Mouse (Mus musculus): Measurements from ENCODE around the gene Atp1a2. TPM values are rescaled to one million over a fixed set of nuclear protein-coding genes. Genes with fewer than 3 reads are reported as not detected.

Atp1a2 gene
- polyA plus RNA-seq, 1 experiment from 2014 or later, result 0.16 TPM

DNA sequence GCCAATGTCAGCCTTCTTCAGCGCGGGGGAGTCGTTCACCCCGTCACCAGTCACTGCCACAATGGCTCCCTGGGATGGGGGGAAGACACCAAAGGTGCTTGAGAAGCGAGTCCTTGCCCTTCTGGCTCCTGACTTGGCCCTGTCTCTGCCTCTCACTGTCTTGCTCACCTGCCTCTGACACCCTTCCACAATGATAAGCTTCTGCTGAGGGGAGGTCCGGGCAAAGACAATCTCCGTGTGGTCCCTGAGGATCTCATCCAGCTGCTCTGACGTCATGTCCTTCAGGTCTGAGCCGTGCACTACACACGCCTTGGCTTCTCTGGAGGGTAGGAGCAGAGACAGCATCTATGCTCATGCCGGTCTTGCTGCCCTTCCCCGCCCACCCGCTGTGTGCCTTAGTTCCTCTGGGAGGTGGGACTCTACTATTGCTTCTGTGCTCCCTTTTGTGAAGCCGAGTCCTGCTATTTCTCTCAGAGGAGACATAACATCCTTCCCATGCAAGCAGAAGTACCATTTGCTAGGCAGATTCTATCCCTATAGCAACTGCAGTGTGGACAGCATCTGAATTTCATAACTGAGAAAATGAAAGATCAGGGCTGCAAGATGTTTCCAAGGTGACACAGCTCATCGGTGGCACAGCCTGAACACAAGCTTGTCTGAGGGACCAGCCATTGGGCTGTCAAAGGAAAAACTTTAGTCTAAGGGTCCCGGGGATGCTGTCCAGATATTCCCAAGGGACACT, 17.9 kb downstream of the Atp1a2 start:
- ATAC-seq (replicated peaks; ENCODE audit: low FRiP score) (no peak), DNase-seq (ENCODE audit: low spot score) (no peak)
- no peak overlapping the region for H3K4me3 ChIP-seq (ENCODE audit: low read depth, low read length)
- no peak overlapping the region for H3K9ac ChIP-seq (ENCODE audit: low read depth, low read length)
- no peaks in the 10 kb centered on the region for H3K9me3 ChIP-seq (ENCODE audit: control insufficient read depth, low read length)
- 73% methylated on average over 16 of the region's 16 CpGs for WGBS
- H3K4me1 ChIP-seq (replicated peaks; ENCODE audit: control insufficient read depth, insufficient read depth, low read length), result no peaks in the 10 kb centered on the region
- peaks cover 8% of the 10 kb centered on the region for H3K27me3 ChIP-seq (replicated peaks; ENCODE audit: control insufficient read depth, insufficient read depth, low read length)
- H3K4me2 ChIP-seq, result no peak overlapping the region
- no peak overlapping the region for H3K27ac ChIP-seq (ENCODE audit: low read depth, low read length)
- no peaks in the 10 kb centered on the region for H3K36me3 ChIP-seq (ENCODE audit: control insufficient read depth, insufficient read depth, low read length)

DNA sequence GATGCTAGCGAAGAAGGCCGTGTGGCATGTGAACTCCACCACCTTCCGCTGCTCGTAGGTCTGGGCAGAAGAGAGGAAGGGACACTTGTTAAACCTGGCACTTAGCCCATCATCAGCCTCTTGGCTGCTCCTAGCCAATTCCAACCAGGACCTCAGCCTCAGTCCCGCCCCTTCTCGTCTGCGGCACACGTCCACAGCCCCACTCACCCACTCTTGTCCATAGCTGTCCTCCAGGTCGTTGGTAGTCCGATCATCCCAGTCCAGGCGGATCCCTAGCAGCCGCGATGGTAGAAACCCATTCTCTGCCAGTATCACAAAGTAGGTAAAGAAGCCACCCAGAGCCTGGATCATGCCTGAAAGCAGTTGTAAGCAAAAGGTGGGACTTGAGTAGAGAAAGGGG, 19.5 kb downstream of the Atp1a2 start:
- 92% methylated on average over 13 of the region's 13 CpGs for WGBS
- no peak for DNase-seq (ENCODE audit: low spot score)
- no peaks in the 10 kb centered on the region for H3K4me1 ChIP-seq (replicated peaks; ENCODE audit: control insufficient read depth, insufficient read depth, low read length)
- no peak overlapping the region for H3K4me3 ChIP-seq (ENCODE audit: low read depth, low read length)
- no peak overlapping the region for H3K9ac ChIP-seq (ENCODE audit: low read depth, low read length)
- no peaks in the 10 kb centered on the region for H3K9me3 ChIP-seq (ENCODE audit: control insufficient read depth, low read length)
- H3K27ac ChIP-seq (ENCODE audit: low read depth, low read length), result no peak overlapping the region
- ATAC-seq (replicated peaks; ENCODE audit: low FRiP score), result no peak
- no peaks in the 10 kb centered on the region for H3K36me3 ChIP-seq (ENCODE audit: control insufficient read depth, insufficient read depth, low read length)
- no peak overlapping the region for H3K4me2 ChIP-seq
- H3K27me3 ChIP-seq (replicated peaks; ENCODE audit: control insufficient read depth, insufficient read depth, low read length), result no peaks in the 10 kb centered on the region

DNA sequence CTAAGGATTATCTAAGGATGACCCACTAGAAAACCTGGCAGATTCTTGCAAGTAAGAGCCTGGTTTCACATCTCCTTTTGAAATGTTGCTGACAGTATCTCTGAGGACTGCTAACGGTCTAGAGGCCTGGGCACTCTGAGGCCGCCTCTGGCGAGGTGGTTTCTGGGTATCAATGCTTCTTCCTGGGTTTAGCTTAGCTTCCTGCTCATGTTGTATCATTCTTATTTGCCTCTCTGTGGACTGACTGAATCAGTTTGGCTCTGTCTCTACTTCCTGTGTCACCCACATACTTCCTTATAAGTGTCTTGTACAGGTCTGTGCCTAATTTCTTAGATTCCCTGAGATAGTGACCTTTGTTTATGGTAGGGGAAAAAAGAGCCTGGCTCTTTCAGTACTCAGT, 20.7 kb downstream of the Atp1a2 start:
- Histone ChIP-seq H3K4me2 (no peak overlapping the region), H3K36me3 (ENCODE audit: control insufficient read depth, insufficient read depth, low read length) (no peaks in the 10 kb centered on the region), H3K27me3 (replicated peaks; ENCODE audit: control insufficient read depth, insufficient read depth, low read length) (no peaks in the 10 kb centered on the region), H3K27ac (ENCODE audit: low read depth, low read length) (no peak overlapping the region), H3K9me3 (ENCODE audit: control insufficient read depth, low read length) (no peaks in the 10 kb centered on the region), H3K4me3 (ENCODE audit: low read depth, low read length) (no peak overlapping the region), H3K4me1 (replicated peaks; ENCODE audit: control insufficient read depth, insufficient read depth, low read length) (no peaks in the 10 kb centered on the region), H3K9ac (ENCODE audit: low read depth, low read length) (no peak overlapping the region)
- DNase-seq (ENCODE audit: low spot score) (no peak), ATAC-seq (replicated peaks; ENCODE audit: low FRiP score) (no peak)
- 34% methylated on average over 3 of the region's 3 CpGs for WGBS

DNA sequence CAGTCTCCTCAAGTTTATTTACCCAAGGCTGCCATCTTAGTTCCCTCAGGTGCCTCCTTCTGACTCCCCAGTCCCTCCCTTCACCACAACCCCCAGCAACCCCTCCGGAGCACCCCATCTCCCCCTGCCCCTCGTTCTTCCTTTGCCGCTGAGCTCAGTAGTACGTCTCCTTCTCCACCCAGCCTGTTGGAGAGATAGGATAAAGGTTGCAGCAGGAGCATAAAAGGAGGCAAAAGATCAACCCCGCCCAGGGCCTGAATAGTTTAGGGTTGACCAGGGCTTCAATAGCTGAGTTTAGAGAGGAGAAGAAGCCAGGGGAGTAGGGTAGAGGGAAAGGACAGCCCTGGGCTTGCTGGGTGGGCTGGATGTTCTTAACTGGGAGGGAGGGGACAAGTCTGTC, 23.3 kb downstream of the Atp1a2 start:
- DNase-seq (ENCODE audit: low spot score) (no peak), ATAC-seq (replicated peaks; ENCODE audit: low FRiP score) (no peak)
- H3K9ac ChIP-seq (ENCODE audit: low read depth, low read length), result no peak overlapping the region
- H3K4me1 ChIP-seq (replicated peaks; ENCODE audit: control insufficient read depth, insufficient read depth, low read length), result no peaks in the 10 kb centered on the region
- WGBS, result 73% methylated on average over 5 of the region's 5 CpGs
- H3K27me3 ChIP-seq (replicated peaks; ENCODE audit: control insufficient read depth, insufficient read depth, low read length), result no peaks in the 10 kb centered on the region
- H3K27ac ChIP-seq (ENCODE audit: low read depth, low read length), result no peak overlapping the region
- H3K9me3 ChIP-seq (ENCODE audit: control insufficient read depth, low read length), result no peaks in the 10 kb centered on the region
- H3K4me2 ChIP-seq, result no peak overlapping the region
- no peaks in the 10 kb centered on the region for H3K36me3 ChIP-seq (ENCODE audit: control insufficient read depth, insufficient read depth, low read length)
- H3K4me3 ChIP-seq (ENCODE audit: low read depth, low read length), result no peak overlapping the region

DNA sequence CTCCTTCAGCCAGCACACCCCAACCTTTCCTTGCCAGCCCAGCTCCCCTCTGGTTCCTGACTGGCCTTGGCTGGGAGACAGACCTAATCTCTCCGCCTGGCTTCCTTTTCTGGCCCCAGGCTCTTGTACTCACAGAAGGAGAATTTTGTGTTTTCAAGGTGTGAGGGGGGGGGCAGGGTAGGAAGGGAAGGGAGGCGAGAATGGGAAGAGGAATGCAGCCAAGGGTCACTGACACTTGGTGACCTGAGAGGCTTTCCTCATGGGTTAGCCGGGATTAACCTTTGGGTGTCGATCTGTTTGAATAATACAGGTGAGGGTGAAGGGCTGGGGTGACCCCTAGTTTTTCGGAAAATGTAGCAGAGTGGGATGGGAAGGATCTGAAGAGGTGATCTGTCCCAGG, 23.7 kb downstream of the Atp1a2 start:
- no peak overlapping the region for H3K9ac ChIP-seq (ENCODE audit: low read depth, low read length)
- 60% methylated on average over 5 of the region's 5 CpGs for WGBS
- no peaks in the 10 kb centered on the region for H3K4me1 ChIP-seq (replicated peaks; ENCODE audit: control insufficient read depth, insufficient read depth, low read length)
- H3K9me3 ChIP-seq (ENCODE audit: control insufficient read depth, low read length), result no peaks in the 10 kb centered on the region
- no peak overlapping the region for H3K4me2 ChIP-seq
- H3K27ac ChIP-seq (ENCODE audit: low read depth, low read length), result no peak overlapping the region
- DNase-seq (ENCODE audit: low spot score) (no peak), ATAC-seq (replicated peaks; ENCODE audit: low FRiP score) (no peak)
- H3K36me3 ChIP-seq (ENCODE audit: control insufficient read depth, insufficient read depth, low read length), result no peaks in the 10 kb centered on the region
- no peak overlapping the region for H3K4me3 ChIP-seq (ENCODE audit: low read depth, low read length)
- H3K27me3 ChIP-seq (replicated peaks; ENCODE audit: control insufficient read depth, insufficient read depth, low read length), result no peaks in the 10 kb centered on the region

DNA sequence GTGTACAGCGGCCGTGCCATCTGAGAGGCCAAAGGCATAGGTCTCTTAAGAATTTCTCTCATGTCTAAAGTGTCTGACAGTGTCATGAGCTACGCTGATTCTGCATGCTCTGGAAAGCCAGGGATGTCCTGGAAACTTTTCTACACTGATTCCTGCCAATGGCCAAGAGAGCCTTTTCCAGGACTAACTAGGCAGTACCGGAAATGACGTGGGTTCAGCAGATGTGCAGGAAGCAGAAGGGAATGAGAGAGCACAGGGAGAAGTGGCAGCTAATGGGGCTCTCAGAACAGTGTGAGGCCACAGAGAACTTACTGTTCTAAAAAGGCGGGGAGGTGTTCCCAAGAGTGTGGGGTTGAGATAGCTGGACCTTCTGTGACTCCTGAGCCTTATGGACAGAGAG, 24.5 kb downstream of the Atp1a2 start:
- Histone ChIP-seq H3K9ac (ENCODE audit: low read depth, low read length) (no peak overlapping the region), H3K36me3 (ENCODE audit: control insufficient read depth, insufficient read depth, low read length) (no peaks in the 10 kb centered on the region), H3K4me3 (ENCODE audit: low read depth, low read length) (no peak overlapping the region), H3K9me3 (ENCODE audit: control insufficient read depth, low read length) (no peaks in the 10 kb centered on the region), H3K27me3 (replicated peaks; ENCODE audit: control insufficient read depth, insufficient read depth, low read length) (no peaks in the 10 kb centered on the region), H3K4me2 (no peak overlapping the region), H3K4me1 (replicated peaks; ENCODE audit: control insufficient read depth, insufficient read depth, low read length) (no peaks in the 10 kb centered on the region), H3K27ac (ENCODE audit: low read depth, low read length) (no peak overlapping the region)
- 77% methylated on average over 6 of the region's 6 CpGs for WGBS
- no peak for DNase-seq (ENCODE audit: low spot score)
- no peak for ATAC-seq (replicated peaks; ENCODE audit: low FRiP score)

DNA sequence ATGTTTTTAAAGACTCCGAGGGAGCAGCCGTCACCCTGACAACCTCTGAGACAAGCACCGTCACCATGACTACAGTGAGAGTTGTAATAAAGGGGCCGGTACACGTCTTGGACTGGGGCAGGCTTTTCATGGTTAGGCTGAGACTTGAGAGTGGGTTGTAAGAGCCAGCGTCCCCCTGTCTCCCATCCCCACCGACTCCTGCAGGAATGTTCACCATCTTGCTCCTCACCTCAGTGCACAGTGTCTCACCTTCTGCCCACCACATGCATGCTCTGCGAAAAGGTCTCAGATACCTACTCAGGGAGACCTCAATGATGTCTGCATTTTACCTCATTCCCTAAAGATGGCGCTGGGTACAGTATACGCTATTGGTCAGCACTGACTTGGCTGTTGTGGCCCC, 26.1 kb downstream of the Atp1a2 start:
- DNase-seq (ENCODE audit: low spot score), result no peak
- Histone ChIP-seq H3K9me3 (ENCODE audit: control insufficient read depth, low read length) (no peaks in the 10 kb centered on the region), H3K27me3 (replicated peaks; ENCODE audit: control insufficient read depth, insufficient read depth, low read length) (no peaks in the 10 kb centered on the region), H3K27ac (ENCODE audit: low read depth, low read length) (no peak overlapping the region), H3K9ac (ENCODE audit: low read depth, low read length) (no peak overlapping the region), H3K4me2 (no peak overlapping the region), H3K36me3 (ENCODE audit: control insufficient read depth, insufficient read depth, low read length) (no peaks in the 10 kb centered on the region), H3K4me1 (replicated peaks; ENCODE audit: control insufficient read depth, insufficient read depth, low read length) (no peaks in the 10 kb centered on the region), H3K4me3 (ENCODE audit: low read depth, low read length) (no peak overlapping the region)
- 85% methylated on average over 10 of the region's 10 CpGs for WGBS
- ATAC-seq (replicated peaks; ENCODE audit: low FRiP score), result no peak

DNA sequence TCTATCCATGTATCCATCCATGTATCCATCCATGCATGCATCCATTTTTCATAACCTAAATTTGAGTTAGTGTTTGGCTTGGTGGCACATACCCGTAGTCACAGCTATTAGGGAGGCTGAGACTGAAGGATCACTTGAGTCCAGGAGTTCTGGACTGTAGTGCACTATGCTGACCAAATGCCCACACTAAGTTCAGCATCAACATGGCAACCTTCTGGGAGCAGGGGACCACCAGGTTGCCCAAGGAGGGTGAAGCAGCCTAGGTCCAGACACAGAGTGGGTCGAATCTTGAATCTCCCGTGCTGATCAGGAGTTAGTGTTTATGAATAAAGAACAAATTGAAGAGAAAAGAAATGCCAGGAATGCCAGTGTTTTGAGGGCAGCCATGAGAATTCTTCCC, 26.7 kb downstream of the Atp1a2 start:
- Histone ChIP-seq H3K4me1 (replicated peaks; ENCODE audit: control insufficient read depth, insufficient read depth, low read length) (no peaks in the 10 kb centered on the region), H3K27ac (ENCODE audit: low read depth, low read length) (no peak overlapping the region), H3K9ac (ENCODE audit: low read depth, low read length) (no peak overlapping the region), H3K36me3 (ENCODE audit: control insufficient read depth, insufficient read depth, low read length) (no peaks in the 10 kb centered on the region), H3K4me3 (ENCODE audit: low read depth, low read length) (no peak overlapping the region), H3K27me3 (replicated peaks; ENCODE audit: control insufficient read depth, insufficient read depth, low read length) (no peaks in the 10 kb centered on the region), H3K4me2 (no peak overlapping the region), H3K9me3 (ENCODE audit: control insufficient read depth, low read length) (no peaks in the 10 kb centered on the region)
- 85% methylated on average over 3 of the region's 3 CpGs for WGBS
- DNase-seq (ENCODE audit: low spot score), result no peak
- ATAC-seq (replicated peaks; ENCODE audit: low FRiP score), result no peak

DNA sequence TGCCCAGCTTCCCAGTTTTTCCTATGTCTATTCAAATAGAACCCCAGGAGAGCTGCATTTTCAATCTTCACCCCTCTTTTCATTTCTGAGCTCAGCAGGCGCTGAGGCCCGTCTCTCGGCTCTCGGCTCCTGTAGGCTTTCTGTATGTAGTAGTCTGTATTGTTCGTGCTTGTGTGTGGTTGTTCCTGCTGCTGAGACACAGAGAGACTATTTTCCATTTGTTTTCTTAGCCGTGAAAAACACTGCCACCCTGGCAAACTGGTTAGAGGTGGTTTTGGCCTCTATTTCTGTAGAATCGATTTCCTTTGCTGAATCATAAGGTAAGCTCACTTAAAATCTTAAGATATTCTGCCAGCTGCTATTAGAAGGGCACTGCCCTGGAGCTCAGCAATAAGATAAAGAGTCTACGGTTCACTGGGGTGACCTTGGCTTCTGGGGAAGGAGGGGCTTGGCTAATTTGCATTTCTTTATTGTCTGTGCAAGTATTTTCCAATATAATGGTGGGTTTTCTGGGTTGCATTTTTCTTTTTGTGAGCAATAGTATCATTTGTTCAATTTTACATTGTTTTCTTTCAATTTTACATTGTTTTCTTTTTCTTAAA, 36.3 kb downstream of the Atp1a2 start, which contains the start of gene Igsf8:
TSS of gene Igsf8 (plus strand) at position 165 of the 602 bp plus-strand sequence.
- no peak for DNase-seq (ENCODE audit: low spot score)
- H3K27ac ChIP-seq (ENCODE audit: low read depth, low read length), result no peak within 1 kb of the TSS
- no peaks in the 10 kb centered on the region for H3K27me3 ChIP-seq (replicated peaks; ENCODE audit: control insufficient read depth, insufficient read depth, low read length)
- no peaks in the 10 kb centered on the region for H3K36me3 ChIP-seq (ENCODE audit: control insufficient read depth, insufficient read depth, low read length)
- WGBS, result 76% methylated on average over 8 of the region's 8 CpGs
- no peak for ATAC-seq (replicated peaks; ENCODE audit: low FRiP score)
- H3K4me1 ChIP-seq (replicated peaks; ENCODE audit: control insufficient read depth, insufficient read depth, low read length), result no peaks in the 10 kb centered on the region
- no peak within 1 kb of the TSS for H3K4me3 ChIP-seq (ENCODE audit: low read depth, low read length)
- H3K9me3 ChIP-seq (ENCODE audit: control insufficient read depth, low read length), result no peaks in the 10 kb centered on the region
- H3K9ac ChIP-seq (ENCODE audit: low read depth, low read length), result no peak within 1 kb of the TSS
- H3K4me2 ChIP-seq, result no peak within 1 kb of the TSS
